Mouse (Mus musculus) adrenal gland, adult (tissue): Measurements from ENCODE around the gene H2-Oa.
"Not testable (repeated sequence)": the region's sequence is repeated elsewhere in the genome, so short reads cannot be mapped to it uniquely, and the experiment has no call there.

Experiments
- DNase-seq, 2 experiments: peaks; one replicate each; pipeline ENCODE4 v3.0.0; 2022 to 2023; ENCODE audit warnings: low spot score in 1 of 2; ENCODE audit not compliant: inconsistent age in 2 of 2

The H2-Oa gene

DNA sequence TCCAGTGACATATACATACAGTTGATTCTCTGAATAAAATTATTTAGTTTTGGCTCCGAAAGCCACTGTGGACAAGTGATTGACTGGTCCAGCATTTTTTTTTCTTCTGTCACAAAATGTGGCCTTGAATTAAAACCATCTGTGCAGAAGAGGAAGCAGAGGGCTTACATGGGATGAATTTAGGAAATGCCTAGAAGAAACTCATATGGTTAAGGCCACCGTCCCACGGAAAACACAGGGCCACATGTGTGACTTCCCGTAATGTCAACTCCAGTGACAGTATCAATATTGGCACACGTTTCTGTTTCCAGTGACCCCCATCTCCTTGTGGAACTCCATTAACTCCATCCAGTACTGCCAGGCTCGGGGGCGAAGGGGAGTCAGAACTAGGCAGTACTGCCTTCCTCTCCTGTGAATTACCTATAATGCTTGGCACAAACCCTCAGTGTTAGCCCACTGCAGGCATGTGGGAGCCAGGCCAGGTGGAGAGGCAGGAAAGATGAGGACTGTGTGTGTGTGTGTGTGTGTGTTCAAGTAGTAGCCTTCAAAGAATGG lies 50.4 kb downstream of the H2-Oa start:
- no peak for DNase-seq

DNA sequence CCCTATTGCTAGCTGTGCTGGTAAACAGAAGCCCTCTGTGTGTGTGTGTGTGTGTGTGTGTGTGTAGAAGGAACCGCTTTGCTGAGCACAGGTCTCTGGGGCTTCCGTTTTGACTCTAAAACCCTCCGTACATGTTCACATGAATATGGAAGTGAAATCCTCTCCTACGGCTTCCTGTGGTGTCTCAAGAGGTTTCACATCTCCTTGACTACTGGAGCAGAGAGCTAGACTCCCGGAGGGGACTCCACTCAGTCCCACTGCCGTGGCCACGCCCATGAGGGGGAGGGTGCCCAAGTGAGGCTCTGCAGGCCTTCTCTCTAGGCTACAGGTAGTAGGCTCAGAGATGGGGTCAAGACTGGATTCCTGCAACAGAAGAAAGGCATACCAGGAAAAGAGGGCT lies 50.9 kb downstream of the H2-Oa start, which contains the start of gene H2-DMb2:
Gene H2-DMb2, plus strand, starts transcription at position 275 of the 400 bp plus-strand sequence.
- DNase-seq: peak; percentile 45 to 58

DNA sequence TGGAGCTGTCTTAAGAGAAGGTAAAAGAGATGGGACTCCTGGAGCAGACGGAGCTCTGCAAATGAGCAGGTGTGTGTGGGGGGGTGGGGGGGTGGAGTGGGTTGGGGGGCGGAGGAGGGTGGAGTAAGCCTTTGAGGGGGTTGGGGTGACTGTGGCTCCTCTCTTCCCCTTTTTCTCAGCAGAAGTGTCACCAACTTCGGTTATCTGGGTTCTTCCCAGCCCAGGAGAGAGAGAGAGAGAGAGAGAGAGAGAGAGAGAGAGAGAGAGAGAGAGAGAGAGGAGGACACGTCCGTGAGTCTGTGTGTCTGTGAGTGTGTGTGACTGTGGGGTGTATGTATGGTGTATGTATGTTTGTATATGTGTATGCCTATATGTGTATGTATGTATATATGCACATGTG lies 51.3 kb downstream of the H2-Oa start:
- DNase-seq: no peak

DNA sequence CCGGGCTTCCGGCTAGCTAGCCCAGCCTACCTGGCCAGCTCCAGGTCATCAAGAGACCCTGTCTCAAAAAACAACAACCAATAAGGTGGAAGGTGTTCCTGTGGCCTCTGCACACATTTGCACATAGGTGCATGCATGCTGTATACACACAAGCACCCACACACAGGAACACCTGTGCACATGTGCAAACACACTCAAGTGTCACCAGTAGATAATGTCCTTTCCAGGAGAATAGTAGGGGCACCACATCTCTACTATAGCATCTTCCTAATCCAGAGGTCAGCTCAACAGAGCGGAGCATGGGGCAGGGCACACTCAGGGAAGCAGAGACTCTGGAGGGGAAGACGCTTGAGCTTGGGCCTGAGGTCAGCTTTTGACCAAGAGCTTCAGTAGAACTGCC lies 52.1 kb downstream of the H2-Oa start:
- DNase-seq: not testable (repeated sequence)
